Mouse (Mus musculus) naive thymus-derived CD4-positive, alpha-beta T cell, adult 2 months (primary cell): ENCODE results near the gene Kmt2d.
"Not testable (repeated sequence)": the region's sequence is repeated elsewhere in the genome, so short reads cannot be mapped to it uniquely, and the experiment has no call there.

Experiments
- DNase-seq: peaks from one replicate; pipeline ENCODE4 v3.0.0-alpha.2; 2011; ENCODE audit warnings: low read depth

The Kmt2d gene

GRCm38 (mm10) chr15:98830736-98831683, 40.0 kb downstream of the Kmt2d start, which contains the start of gene Prkag1:
TSS of gene Prkag1 (minus strand) at chr15:98831521.
- peak; percentile 97 for DNase-seq

DNA sequence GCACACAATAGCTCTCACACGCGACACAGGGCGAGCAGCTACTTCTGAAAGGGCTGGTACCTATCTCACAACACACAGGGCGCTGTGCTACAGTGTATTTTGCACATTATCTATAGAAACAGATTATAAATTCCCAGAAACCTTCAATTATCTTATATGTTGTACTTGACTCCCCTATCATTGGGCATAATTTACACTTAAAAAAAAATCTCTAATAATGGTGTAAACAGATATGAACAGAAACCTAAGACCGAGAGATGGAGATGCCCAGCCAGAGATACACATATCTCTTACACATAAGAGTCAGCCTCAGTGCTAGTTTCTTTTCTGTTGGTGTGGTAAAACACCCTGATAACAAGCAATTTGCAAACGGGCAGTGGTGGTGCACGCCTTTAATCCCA, 43.4 kb downstream of the Kmt2d start:
- no peak for DNase-seq

DNA sequence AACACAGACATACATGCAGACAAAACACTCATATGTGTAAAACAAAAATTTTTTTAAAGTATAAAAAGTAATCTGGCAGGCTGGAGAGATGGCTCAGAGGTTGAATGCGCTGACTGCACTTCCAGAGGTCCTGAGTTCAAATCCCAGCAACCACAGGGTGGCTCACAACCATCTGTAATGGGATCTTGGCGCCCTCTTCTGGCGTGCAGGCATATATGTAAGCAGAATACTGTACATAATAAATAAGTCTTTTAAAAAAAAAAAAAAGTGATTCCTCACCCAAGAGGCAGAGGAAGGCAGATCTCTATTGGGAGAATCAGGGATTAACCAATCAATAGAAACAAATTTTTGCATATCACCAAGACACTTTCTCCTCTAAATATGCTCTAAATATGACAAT, 47.6 kb downstream of the Kmt2d start:
- peak; percentile 60 for DNase-seq

GRCm38 (mm10) chr15:98822147-98822546, 48.9 kb downstream of the Kmt2d start:
- DNase-seq = no peak

DNA sequence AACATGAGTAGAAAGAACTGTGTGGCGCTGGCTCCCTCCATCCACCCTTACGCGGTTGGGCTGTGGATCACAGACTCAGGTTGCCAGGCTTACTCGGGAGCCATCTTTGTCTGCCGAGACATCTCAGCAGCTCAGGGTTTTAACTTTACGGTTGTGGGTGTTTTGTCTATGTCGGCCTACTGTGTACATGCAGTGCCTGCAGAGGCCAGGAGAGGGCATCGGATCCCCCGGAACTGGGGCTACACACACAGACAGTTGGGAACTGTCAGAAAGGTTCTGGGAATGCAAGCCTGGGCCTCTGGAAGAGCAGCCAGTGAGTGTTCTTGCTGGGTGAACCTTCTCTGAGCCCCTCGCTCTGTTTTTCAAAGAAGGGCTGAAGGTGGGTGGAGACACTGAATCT, 49.6 kb downstream of the Kmt2d start:
- DNase-seq = peak; percentile 71

- DNase-seq = no peak
Measured at GRCm38 (mm10) chr15:98820937-98821336, 50.1 kb downstream of the Kmt2d start.

DNA sequence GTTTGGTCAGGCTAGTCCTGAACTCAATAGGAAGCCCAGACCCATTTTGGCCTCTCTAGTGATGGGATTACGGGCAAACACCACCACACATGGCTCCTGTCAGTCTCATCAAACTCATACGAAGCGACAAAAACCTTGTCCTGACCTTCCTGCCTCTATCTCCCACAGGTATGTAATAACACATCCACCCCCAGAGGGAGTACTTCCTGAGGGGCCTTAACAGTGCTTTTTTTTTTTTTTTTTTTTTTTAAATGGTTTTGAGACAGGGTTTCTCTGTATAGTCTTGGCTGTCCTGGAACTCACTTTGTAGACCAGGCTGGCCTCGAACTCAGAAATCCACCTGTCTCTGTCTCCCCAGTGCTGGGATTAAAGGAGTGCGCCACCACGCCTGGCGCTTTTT, 52.8 kb downstream of the Kmt2d start:
- DNase-seq = no peak

GRCm38 (mm10) chr15:98812741-98813424, 58.1 kb downstream of the Kmt2d start:
- DNase-seq = no peak

- DNase-seq = not testable (repeated sequence)
Measured at GRCm38 (mm10) chr15:98810212-98810611, 60.8 kb downstream of the Kmt2d start.

DNA sequence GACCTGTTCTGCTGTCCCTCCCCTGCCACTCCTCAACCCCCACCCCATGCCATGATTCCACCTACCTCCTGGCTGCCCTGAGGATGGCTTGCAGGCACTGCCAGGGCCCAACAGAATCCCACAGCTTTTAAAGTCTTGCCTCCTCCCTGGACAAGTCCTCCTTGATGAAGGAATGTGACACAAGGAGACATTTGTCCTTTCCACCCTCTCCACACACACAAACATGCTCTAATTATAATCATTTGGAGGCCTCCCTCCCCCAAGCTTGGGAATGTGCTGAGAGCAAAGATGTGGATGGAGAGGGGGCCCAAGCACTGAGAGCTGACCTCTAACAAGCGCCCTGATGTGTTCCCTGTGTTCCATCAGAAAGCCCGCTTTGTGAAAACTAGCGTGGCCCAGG, 61.6 kb downstream of the Kmt2d start, which contains the start of gene Ddn:
Gene Ddn (minus strand): TSS at position 101 of the 400 bp plus-strand sequence.
- DNase-seq = no peak

DNA sequence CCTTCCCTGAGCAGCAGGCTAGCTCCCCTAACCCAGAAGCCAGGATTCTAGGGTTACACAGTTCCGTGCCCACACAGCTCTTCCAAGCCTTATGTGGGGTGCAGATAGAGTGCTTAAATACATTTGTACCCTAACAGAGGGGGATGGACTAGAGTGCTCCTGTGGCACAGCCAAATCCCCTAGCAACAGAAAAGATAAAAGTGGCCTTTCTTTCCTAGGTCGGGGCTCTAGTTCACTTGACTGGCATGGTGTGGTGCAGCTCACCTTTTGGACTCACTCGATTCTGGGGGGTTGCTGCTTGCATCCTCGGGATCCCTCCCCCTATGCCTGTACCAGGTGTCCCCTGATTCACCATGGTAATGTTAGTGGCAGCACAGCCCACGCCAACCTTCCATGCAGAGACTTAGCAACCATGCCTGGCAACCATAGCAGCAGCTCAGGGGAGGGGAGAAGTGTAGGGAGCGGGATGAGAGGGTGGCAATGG, 62.3 kb downstream of the Kmt2d start:
- no peak for DNase-seq

DNA sequence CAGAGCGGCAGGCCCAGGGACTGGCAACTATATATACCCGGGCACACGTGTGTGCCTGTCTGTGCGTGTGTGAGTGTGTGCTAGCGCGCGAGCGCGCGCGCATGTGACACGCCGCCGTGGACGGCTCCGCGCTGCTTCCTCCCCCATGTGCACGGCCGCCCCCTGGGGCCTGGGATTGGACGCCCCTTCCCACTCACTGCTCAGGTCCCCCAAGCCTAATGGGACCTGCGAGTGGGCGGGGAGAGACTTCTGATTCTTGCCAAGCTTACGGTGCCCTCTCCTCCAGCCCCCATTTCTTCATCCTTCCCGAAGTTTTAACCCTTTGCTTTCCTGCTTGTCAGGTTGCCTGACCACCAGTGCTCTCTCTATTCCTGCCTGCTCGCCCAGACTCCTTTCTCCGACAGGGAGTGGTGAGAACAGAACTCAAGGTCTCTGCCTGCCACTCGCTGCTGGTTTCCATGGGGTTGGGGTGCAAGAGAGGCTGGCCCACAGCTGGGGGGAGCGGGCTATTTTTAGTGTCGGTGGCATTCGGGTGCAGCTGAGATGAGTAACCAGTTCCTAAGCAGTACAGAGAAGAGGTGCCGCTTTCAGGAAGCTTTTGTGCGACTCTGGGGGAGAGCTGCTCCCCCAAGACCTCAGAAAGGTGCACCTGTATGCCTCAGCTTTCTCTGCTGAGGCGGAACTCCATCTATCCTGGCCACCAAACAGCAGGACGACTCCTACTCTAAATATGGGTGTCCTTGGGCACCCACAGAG, 62.9 kb downstream of the Kmt2d start:
- peak; percentile 83 for DNase-seq

DNA sequence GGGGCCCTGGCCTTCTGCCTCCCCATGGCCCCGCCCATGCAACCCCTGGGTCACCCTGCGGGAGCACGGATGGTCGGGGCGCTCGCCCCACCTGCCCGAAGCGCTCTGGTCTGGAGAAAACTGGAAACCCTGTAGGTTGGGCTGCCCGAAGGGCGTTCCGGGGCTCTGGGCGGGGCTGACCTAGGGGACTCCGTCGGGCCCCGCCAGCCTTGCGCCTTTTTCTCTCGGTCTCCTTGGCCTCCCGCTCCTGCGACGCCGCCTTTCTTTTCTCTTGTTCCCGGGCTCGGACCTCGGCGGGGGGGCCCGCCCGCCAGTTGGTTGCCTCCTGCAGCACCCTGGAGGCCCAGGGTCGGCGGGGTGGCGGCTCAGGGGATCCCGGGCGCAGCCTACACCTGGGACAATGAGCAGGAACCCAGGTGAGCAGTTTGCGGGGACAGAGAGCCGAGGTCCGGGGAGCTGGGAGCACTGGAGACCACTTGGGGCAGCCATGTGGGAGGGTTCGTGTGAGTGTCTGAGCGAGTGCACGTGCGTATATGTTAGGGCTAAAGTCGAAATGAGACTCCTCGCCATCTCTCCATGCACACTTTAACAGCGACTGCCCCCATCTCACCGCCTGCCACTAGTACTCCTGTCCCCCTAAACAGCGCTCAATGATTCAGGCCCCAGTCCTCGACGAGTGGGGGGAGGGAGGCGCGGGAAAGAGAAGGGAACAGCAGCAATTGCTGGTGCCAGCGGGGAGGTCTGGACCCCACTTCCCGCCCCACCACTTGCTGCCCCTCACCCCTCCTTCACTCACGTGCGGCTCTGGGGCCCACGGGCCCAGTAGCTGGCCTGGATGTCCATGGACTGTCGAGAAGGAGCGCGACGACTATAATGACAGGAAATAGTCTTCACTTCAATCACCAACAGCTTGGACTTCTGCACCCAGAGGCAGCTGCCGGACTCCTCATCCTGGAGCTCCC, 63.9 kb downstream of the Kmt2d start:
- DNase-seq = peak; percentile 42

GRCm38 (mm10) chr15:98806071-98806808, 64.8 kb downstream of the Kmt2d start:
- no peak for DNase-seq

DNA sequence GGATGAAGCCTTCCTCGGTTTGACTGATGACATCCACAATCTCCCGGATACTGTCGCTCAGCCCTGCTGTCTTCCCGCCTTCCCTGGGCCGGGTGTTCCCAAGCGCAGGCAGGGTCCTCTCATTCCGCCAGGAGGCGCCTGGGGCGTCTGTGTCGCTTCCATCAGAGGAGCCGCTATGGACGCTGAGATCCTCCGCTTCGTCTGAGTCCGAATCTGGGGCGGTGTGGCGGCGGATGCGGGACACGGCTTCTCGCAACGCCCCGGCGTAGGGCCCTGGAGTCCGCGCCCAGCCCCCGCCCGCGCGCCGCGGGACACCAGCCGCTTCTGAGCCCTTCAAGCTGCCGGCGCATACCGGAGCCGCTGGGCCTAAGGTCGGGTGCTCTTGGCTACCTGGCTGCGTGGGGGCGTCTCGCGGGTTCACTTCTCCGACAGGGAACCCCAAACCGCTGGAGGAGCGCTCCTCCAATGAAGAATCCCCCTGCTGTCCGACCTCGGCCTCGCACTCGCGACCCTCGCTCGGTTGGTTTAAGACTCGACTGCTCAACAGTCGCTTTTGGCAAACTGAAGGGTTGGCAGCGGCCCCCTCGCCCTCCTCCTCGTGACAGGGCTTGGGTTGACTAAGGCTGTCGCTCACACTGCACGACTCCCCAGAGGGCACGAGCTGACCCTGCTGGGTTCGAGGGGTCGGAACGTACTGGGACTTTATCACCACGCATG, 65.5 kb downstream of the Kmt2d start:
- DNase-seq = peak; percentile 58

GRCm38 (mm10) chr15:98804054-98804453, 67.0 kb downstream of the Kmt2d start:
- peak; percentile 84 for DNase-seq

GRCm38 (mm10) chr15:98802926-98803325, 68.1 kb downstream of the Kmt2d start:
- DNase-seq = no peak

- peak; percentile 84 for DNase-seq
Measured at GRCm38 (mm10) chr15:98799396-98799795, 71.6 kb downstream of the Kmt2d start.

- no peak for DNase-seq
Measured at GRCm38 (mm10) chr15:98798903-98799302, 72.1 kb downstream of the Kmt2d start.
